Mouse (Mus musculus): ENCODE measurements around the gene Zfp691. TPM values are rescaled to one million over a fixed set of nuclear protein-coding genes. Genes with fewer than 3 reads are reported as not detected.
A peak's percentile ranks its signal among the peaks of the same experiment; 100 is the strongest.

Zfp691 gene
- total RNA-seq (2021), result 1 to 10 TPM; 6.9 to 8.6 TPM

DNA sequence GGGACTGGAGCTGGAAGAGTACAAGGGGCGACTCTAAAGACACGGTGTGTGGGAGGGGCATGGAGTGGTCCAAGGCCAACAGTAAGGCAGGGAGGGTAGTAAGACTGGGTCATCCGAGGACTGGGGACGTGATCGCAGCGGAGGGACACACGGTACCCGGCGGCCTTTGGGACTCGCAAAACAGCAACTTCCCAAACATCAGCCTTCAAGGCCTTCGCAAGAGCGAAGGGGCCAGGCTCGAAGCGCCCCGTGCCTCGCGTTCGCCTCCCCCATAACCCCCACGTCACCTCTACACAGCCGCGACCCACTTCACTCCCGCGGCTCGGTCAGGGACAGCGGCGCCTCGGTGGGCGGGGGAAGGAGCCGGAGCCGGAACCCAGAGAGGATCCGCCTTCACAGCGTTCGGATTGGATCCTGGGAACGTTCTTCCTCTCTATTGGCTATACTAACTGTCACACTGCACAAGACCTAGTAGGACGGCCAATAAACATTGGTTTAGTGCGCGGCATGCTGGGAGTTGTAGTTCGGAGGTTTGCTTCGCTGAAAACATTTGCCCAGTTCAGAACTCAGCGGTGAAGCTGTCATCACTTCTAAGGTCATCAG is at the start of gene Zfp691:
TSS of gene Zfp691 (minus strand) at position 345 of the 603 bp plus-strand sequence.
- peak; percentile 94 to 96 for DNase-seq (ENCODE audit: low spot score in 2 of 2)
- intact Hi-C loops (cut with DNase I), result no loop called here

DNA sequence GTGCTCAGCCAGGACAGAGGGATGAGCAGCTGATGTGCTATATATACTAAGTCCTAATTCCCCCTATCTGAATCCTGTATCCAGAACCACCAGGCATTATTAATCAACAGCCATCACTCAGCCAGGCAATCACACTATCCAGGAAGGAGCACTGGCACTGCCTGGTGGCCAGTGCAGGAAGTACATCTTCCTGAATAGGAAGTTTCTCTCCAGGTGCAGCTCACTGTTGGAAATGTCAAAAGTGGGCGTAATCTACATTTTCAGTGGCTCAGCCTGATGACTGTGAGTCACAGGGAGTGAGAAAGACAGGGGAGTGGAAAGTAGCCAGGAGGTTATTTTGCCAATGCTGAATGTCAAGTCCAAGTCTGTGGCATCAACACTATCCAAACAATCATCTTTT is 49.7 kb upstream of the Zfp691 start:
- DNase-seq (ENCODE audit: low spot score in 2 of 2), result peak in 1 of 2 experiments; percentile 11
- intact Hi-C loops (cut with DNase I), result no loop called here

GRCm38 (mm10) chr4:119218169-119218568 is 44.2 kb upstream of the Zfp691 start, which contains the start of gene Tmem269:
Tmem269 (minus strand) TSS chr4:119218217.
- DNase-seq (ENCODE audit: low spot score in 2 of 2), result no peak
- intact Hi-C loops (cut with DNase I), result no loop called here

DNA sequence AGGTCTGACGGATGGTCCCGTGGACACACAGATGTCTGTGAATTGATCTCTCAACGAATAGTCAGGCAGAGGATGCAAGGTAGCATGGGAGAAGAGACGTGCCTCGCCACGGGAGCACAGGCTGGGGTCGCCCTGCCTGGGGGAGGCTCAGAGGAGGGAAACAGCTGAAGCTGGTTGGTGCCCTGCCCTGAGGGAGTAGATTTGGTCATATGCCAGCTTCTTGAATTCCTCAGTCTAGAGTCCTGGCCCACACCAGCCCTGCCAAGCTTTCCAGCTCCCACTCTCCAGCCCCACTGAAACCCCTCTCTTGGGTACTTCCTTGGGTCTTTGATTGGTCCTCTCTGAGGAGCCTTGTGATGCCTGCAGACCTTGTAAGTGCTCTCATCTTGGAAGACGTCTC is 42.7 kb upstream of the Zfp691 start:
- intact Hi-C loops (cut with DNase I), result no loop called here
- no peak for DNase-seq (ENCODE audit: low spot score in 2 of 2)

DNA sequence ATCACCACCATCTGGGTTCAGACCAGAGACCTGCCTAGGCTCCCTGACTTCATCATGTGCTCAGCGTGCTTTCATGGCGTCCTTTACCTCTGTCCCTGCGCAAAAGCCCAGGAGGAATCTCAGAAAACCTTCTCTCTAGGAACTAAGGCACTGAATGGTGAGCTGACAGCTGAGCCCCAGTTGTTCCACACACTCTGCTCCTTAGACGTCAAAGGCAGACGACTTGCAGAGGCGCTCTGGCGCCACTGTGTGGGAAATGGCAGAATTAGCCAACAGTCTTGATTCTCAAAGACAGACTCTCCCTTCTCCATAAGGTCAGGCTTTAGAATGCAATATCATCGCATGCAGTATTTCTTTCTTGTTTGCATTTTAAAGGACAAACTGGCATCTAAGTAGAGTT is 30.7 kb upstream of the Zfp691 start:
- intact Hi-C loops (cut with DNase I), result loop anchor here (2.0 to 5.0 kb wide), 2 partner anchors 37 to 200 kb away; no protein-coding TSS in a partner anchor
- peak; percentile 34 to 38 for DNase-seq (ENCODE audit: low spot score in 2 of 2)

GRCm38 (mm10) chr4:119198105-119198504 is 24.1 kb upstream of the Zfp691 start:
- DNase-seq (ENCODE audit: low spot score in 2 of 2), result no peak
- intact Hi-C loops (cut with DNase I), result no loop called here

GRCm38 (mm10) chr4:119195582-119196320 is 21.8 kb upstream of the Zfp691 start:
- DNase-seq (ENCODE audit: low spot score in 2 of 2), result no peak
- intact Hi-C loops (cut with DNase I), result no loop called here

DNA sequence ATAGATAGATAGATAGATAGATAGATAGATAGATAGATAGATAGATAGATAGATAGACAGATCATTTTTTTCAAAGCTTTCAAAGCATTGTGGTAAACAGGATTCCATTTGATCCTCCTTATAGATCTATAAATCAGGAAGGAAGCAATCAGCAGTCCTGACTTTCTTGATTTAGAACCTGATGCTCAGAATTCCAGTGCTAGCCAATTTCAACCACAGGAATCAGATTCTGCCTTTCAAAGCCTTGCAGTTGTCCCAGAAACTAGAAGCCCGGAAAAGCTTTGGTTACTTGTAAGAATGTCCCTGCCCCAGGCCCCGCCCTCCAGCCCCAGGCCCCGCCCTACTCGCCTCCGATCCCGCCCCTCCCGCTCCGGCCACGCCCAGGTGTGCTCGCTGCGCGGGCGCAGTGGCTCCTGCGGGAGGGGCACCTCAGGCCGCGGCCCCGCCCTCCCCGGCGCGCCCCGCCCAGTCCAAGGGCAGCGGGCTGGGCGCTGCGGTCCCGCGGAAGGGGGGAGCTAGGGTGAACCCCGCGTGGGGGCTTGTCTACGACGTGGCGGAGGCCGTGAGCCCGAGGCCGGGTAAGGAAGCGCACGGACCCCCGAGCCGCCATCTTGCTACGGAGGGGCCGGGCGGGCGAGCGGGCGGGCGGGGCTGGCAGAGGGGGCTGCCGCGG is 21.1 kb upstream of the Zfp691 start, which contains the start of gene Svbp:
TSS of gene Svbp (plus strand) at position 398 of the 673 bp plus-strand sequence.
- intact Hi-C loops (cut with DNase I), result no loop called here
- DNase-seq (ENCODE audit: low spot score in 2 of 2), result peak; percentile 83

- intact Hi-C loops (cut with DNase I), result no loop called here
- no peak for DNase-seq (ENCODE audit: low spot score in 2 of 2)
These were observed 18.8 kb upstream of the Zfp691 start for GRCm38 (mm10) chr4:119192757-119193156.

- intact Hi-C loops (cut with DNase I), result no loop called here
- no peak for DNase-seq (ENCODE audit: low spot score in 2 of 2)
These were observed 17.3 kb upstream of the Zfp691 start for GRCm38 (mm10) chr4:119191273-119191672.

DNA sequence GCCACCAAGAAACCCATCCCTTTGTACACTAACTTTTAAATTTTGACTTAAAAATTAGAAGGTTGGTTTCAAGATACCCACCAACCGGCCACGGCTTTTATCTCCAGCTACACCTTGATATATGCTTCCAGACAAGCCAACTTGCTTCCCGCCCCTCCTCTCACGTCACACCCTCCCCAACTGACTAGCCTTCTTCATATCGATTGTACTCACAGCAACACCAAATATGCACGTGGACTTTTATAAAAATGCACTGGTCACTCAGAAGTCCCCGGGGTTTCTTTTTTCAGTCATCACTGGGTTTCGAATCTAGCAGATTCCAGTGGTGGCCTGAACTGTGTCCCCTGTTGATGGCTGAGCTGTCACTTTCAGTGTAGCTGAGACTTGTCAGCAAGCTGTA is 16.6 kb upstream of the Zfp691 start:
- no peak for DNase-seq (ENCODE audit: low spot score in 2 of 2)
- intact Hi-C loops (cut with DNase I), result no loop called here

DNA sequence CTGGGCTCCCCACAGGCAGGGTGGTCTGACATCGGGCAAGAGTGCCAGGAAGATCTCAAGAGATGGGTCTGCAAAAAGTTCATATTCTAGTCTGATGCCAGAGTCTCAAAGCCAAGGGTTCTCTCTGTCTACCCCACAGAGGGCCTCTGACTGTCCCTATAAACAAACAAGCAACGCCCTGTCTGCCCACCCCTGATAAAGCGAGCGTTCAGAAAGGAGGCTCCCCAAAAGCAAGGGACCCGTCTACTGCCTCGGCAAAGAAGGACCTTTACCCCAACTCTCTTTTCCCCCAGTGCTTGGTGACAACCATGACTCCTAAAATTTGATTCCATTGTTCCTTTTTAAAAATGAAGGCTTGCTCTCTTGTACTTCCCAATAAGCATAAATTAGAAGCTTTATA is 15.9 kb upstream of the Zfp691 start, which contains the start of gene Ermap:
TSS of gene Ermap (minus strand) at position 148 of the 400 bp plus-strand sequence.
- DNase-seq (ENCODE audit: low spot score in 2 of 2), result no peak
- intact Hi-C loops (cut with DNase I), result no loop called here

- no peak for DNase-seq (ENCODE audit: low spot score in 2 of 2)
- intact Hi-C loops (cut with DNase I), result no loop called here
These were observed 15.4 kb upstream of the Zfp691 start for GRCm38 (mm10) chr4:119189392-119189791.

GRCm38 (mm10) chr4:119188060-119188785 is 14.2 kb upstream of the Zfp691 start:
- no peak for DNase-seq (ENCODE audit: low spot score in 2 of 2)
- intact Hi-C loops (cut with DNase I), result no loop called here

GRCm38 (mm10) chr4:119185771-119186170 is 11.8 kb upstream of the Zfp691 start:
- intact Hi-C loops (cut with DNase I), result no loop called here
- DNase-seq (ENCODE audit: low spot score in 2 of 2), result no peak

DNA sequence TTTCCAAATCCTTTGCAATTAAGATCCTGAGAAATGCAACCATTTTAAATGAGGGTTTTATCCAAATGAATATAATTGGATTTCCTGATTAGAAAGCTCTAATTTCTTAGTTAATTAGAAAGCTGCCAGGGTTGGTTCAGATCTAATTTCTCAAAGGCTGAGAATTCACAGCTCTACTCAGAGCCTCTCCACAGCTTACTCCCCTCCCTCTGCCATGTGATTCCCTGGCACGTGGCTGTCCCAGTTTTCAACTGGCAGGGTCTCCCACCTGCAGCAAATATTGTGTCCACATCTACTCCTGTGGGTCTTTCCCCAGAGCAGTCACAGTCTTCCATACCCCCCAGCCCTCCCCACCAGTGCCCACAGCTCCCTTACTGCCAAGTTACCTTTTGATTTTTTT is 9.5 kb upstream of the Zfp691 start:
- intact Hi-C loops (cut with DNase I), result no loop called here

DNA sequence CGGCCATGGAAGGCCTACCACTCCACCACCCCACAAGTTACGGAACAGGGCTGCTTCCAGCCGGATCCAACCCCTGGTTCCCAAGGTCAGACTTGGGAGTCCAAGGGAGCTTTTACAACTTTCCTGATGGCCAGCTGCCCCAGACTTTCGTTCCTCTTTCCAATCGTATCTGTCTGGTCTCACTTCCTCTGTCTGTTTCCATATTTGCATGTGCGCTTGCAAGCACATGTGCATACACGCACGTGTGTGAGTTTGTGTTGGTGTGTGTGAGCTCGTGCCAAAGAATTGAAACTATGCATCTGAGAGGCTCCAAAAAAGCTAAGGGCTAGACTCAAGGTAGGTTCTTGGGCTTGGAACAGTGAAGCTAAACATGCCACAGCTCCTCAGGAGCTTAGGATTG is 7.5 kb upstream of the Zfp691 start:
- intact Hi-C loops (cut with DNase I), result no loop called here
- DNase-seq (ENCODE audit: low spot score in 2 of 2), result no peak

More for the DNA sequence above, 9.5 kb upstream of the Zfp691 start:
- no peak for DNase-seq (ENCODE audit: low spot score in 2 of 2)

GRCm38 (mm10) chr4:119180133-119180707 is 6.2 kb upstream of the Zfp691 start:
- no peak for DNase-seq (ENCODE audit: low spot score in 2 of 2)
- intact Hi-C loops (cut with DNase I), result no loop called here

DNA sequence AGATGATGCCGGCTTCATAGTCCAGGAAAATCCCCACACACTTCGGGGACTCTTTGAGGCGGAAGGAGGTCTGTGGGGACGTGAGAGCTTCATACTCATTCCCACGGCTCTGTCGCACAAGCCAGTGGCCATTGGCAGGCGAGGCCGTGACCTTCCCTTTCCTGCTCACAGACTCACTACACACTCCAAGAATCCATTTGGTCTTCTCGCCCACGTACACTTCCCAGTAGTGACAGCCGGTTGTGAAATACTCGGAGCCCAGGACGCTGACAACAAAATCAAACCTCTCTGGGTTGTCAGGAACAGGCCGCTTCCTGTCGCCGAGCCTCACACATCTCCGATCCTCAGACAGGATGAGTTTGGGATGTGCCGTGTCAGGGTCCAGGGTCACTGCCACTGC is 4.3 kb upstream of the Zfp691 start:
- DNase-seq (ENCODE audit: low spot score in 2 of 2), result no peak
- intact Hi-C loops (cut with DNase I), result no loop called here

GRCm38 (mm10) chr4:119177702-119178101 is 3.7 kb upstream of the Zfp691 start:
- DNase-seq (ENCODE audit: low spot score in 2 of 2), result no peak
- intact Hi-C loops (cut with DNase I), result no loop called here

All from left cerebral cortex, postnatal 36 days (tissue).